Mouse (Mus musculus) left cerebral cortex, postnatal 14 days (tissue): ENCODE results near the gene Haghl. TPM values are rescaled to one million over a fixed set of nuclear protein-coding genes. Genes with fewer than 3 reads are reported as not detected.

ENCODE experiments used
- DNase-seq, 2 experiments: peaks; one replicate each; pipeline ENCODE4 v3.0.0; 2021 to 2022; ENCODE audit warnings: low spot score in 2 of 2, mixed read lengths in 1 of 2
- intact Hi-C: fragments of 180-260 bp; cut with DNase I; formaldehyde crosslinking; loops from one replicate; pipeline ENCODE4 v1.15.1; 2025
- long read RNA-seq, 2 experiments: library from polyadenylated mRNA; stranded (forward); transcript quantifications; one replicate each; pipeline ENCODE4 v2.0.0; 2021
- total RNA-seq, 2 experiments: library from RNA; stranded (reverse); gene quantifications; 2 replicates each; pipeline ENCODE4 v1.2.3; 2021

Haghl gene
- 100 to 1,000 TPM; 127 to 140 TPM for total RNA-seq
- long read RNA-seq, experiment 1, transcript Haghl-211 (8 exons, 1,267 nt): minor isoform, 14 of 148 reads
- long read RNA-seq, experiment 1, transcript Haghl-201 (9 exons, 1,405 nt): major isoform, 102 of 148 reads
- long read RNA-seq, experiment 1, transcript Haghl-206 (8 exons, 1,074 nt): minor isoform, 5 of 148 reads
- long read RNA-seq, experiment 1, partial matches to known transcripts: 11 of 148 reads
- long read RNA-seq, experiment 1, other reads (novel, unspliced or antisense): 9 of 148 reads
- long read RNA-seq, experiment 2, transcript Haghl-203 (8 exons, 1,128 nt): minor isoform, 7 of 116 reads
- long read RNA-seq, experiment 2, transcript Haghl-211 (8 exons, 1,267 nt): minor isoform, 5 of 116 reads
- long read RNA-seq, experiment 2, transcript Haghl-201 (9 exons, 1,405 nt): major isoform, 56 of 116 reads
- long read RNA-seq, experiment 2, partial matches to known transcripts: 25 of 116 reads
- long read RNA-seq, experiment 2, other reads (novel, unspliced or antisense): 17 of 116 reads

- DNase-seq: peak; percentile 97 to 98
- intact Hi-C loops: no loop called here
These were observed at the start of gene Haghl for GRCm38 (mm10) chr17:25785281-25785745. Haghl (minus strand) TSS chr17:25785673.

- intact Hi-C loops: no loop called here
- DNase-seq: no peak
These were observed 49.2 kb upstream of the Haghl start for GRCm38 (mm10) chr17:25834595-25835222.

GRCm38 (mm10) chr17:25833961-25834594 is 48.6 kb upstream of the Haghl start:
- no peak for DNase-seq
- intact Hi-C loops: loop anchor here (1.0 kb wide), 1 partner anchor 41 kb away; the partner anchor contains the start of gene Mettl26

GRCm38 (mm10) chr17:25833291-25833663 is 47.8 kb upstream of the Haghl start, which contains the start of gene Stub1:
Stub1 (minus strand) TSS chr17:25833404.
- intact Hi-C loops: loop anchor here (1.0 kb wide), 1 partner anchor 42 kb away; the partner anchor contains the start of gene Mettl26
- peak; percentile 83 to 90 for DNase-seq

GRCm38 (mm10) chr17:25832436-25833290 is 47.2 kb upstream of the Haghl start:
- intact Hi-C loops: loop anchor here (1.0 kb wide), 1 partner anchor 43 kb away; the partner anchor contains the start of gene Mettl26
- DNase-seq: peak; percentile 98 to 99

- intact Hi-C loops: no loop called here
- DNase-seq: no peak
These were observed 46.2 kb upstream of the Haghl start for GRCm38 (mm10) chr17:25831451-25832281.

- intact Hi-C loops: no loop called here
- no peak for DNase-seq
These were observed 45.4 kb upstream of the Haghl start for GRCm38 (mm10) chr17:25830806-25831431.

GRCm38 (mm10) chr17:25830200-25830753 is 44.8 kb upstream of the Haghl start:
- intact Hi-C loops: no loop called here

GRCm38 (mm10) chr17:25829558-25830017 is 44.1 kb upstream of the Haghl start:
- intact Hi-C loops: no loop called here
- no peak for DNase-seq

More at GRCm38 (mm10) chr17:25830200-25830753, 44.8 kb upstream of the Haghl start:
- no peak for DNase-seq

GRCm38 (mm10) chr17:25828712-25829557 is 43.5 kb upstream of the Haghl start, which contains the start of gene Jmjd8:
Jmjd8 (plus strand) TSS chr17:25828867.
- intact Hi-C loops: no loop called here
- DNase-seq: peak; percentile 89 to 92

GRCm38 (mm10) chr17:25828223-25828594 is 42.7 kb upstream of the Haghl start:
- intact Hi-C loops: no loop called here
- no peak for DNase-seq

GRCm38 (mm10) chr17:25827546-25828222 is 42.2 kb upstream of the Haghl start:
- no peak for DNase-seq
- intact Hi-C loops: no loop called here

- intact Hi-C loops: no loop called here
- DNase-seq: no peak
These were observed 41.5 kb upstream of the Haghl start for GRCm38 (mm10) chr17:25827011-25827410.

GRCm38 (mm10) chr17:25825984-25826570 is 40.6 kb upstream of the Haghl start:
- DNase-seq: no peak
- intact Hi-C loops: no loop called here

GRCm38 (mm10) chr17:25825311-25825710 is 39.8 kb upstream of the Haghl start:
- intact Hi-C loops: no loop called here
- DNase-seq: no peak
